Mouse (Mus musculus) thymus, postnatal 4 days (tissue): Measurements from ENCODE around the gene Ankrd33b.

ENCODE experiments used
- DNase-seq: peaks from one replicate; pipeline ENCODE4 v3.0.0; 2021

The Ankrd33b gene

DNA sequence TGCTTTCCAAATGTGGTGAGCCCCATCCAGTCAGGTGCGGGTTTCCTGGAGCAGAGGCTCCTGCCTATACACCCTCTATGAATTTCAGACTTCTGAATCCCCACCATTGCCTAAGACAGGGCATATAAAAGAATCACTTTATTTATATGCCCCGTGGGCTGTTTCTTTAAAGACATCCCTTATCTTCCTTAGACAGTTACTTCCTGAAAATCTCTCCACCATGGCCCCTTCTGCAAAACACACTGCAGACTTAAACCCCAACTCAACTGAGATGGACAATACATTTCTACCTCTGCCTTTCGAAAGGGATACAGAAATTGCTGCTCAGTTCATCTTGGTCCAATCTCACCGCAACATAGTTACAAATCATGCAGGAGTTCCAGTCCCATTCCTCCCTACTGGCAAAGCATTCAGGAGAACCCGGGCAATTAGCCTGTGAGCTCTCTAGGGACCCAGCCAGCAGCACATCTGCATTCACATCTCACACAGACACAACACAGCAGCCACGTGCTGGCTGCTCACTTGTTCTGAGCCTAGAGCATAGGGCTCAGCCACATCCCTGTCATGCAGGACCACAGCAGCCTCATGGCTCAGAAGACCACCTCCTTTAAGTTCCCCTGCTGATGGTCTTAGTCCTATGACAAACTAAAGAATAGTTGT lies 68.1 kb downstream of the Ankrd33b start:
- no peak for DNase-seq

DNA sequence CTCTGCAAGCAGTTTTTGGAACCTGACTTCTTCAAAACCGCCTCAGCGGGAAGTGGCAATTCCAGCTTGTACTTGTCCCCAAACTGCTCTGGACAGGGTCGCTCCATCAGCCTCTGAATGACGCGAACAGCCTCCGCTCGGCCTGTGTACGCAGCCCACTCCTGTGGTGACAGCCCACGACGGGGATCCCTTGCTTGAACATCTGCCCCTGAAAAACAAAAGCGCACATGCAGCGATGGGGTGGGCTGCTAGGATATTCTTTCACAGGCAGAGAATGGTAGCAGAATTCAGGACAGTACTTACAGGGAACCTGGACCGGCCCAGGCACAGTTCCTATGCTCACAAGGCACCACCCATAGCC lies 69.8 kb downstream of the Ankrd33b start:
- DNase-seq = no peak

DNA sequence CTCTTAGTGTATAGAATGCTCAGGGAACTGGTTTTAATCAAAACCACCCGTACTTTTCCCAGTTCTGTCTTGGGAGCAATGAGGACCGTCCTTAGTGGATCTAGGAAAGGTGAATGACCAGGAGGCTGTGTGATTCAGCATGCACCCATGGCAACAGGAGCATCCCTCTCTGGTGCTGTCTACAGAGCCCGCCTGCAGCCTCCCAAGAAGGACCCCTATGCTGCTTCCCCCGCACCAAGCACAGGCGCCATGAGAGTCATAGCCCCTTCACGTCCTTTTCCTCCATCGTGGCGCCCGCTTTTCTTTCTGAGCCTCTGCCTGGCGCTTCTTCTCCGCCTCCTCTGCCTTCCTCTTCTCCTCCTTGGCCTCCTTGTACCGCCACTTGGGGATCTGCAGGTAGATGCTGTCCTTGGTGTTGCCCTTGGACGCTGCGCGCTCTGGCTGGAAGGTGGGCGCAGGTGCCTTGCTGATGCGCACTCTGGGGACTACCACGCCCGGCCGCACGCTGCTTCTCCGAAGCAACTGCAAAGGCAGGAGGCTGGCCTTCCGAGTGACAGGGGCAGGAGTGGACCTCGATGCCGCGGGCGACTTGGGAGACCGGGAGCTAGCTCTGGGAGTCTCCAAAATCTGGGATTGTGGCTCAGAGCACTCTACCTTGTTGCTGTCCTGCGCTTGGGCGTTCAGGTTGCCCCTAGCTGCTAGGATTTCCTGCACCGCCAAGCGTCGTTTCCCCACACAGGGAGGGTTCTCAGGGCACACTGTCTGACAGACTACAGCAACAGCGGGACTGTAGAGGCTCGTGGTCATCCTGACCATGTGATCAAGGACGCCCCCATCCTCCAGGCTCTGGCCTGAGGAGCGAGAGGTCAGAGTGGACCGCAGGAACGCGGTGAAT lies 70.4 kb downstream of the Ankrd33b start:
- no peak for DNase-seq

DNA sequence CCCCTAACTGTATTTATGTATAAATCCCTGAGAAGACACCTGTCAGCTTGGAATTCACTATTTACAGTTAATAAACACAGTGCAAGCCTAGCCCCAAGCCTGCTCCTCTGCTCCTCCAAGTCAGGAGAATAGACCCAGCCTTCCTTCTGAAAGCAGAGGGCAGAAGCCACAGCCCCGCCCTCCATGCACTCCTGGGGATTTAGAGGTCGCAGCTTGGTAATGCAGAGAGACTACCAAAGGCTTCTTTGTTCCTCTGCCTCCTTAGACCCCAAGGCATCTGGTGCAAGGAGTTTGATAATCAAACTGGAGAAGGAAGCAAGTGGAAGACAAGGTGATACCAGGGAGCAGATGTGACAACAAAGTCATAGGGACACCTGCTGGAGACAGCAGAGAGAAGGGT lies 73.2 kb downstream of the Ankrd33b start:
- DNase-seq = no peak

DNA sequence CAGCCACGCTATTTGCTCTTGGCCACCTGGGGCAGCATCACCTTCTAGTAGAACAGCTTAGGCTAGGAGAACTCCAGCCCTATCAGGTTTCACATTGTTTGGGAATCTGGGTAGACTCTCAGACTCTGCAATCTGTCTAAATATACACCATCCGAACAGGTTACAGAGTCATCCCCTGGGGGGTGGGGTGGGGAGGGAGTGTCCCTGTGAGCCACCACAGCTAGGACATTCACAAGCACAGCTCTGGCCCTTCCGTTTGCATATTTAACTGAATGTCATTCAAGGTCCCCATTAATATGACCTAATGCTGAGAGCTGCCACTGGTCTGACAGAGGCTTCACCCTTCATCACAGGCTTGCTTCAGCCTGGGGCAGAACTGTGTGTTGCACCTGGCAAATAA lies 74.9 kb downstream of the Ankrd33b start:
- DNase-seq = no peak

DNA sequence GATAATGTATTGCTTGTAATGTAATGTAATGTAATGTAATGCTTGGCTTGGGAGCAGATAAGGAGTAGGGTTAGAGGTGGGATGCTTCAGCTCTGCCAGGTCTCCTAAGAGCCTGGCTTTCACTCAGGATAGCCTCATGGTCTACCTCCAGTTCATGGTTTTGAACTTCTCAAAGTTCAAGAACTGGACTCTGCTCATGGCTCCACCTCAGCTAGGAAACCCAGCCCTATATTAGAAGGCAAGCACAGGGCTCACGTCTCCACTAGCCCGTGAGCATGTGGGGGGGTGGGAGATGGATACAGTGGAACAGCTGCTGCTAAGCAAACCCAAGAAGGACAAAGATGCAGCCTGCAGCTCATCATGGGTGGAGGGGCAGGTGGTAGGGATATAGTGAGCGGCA lies 81.8 kb downstream of the Ankrd33b start:
- no peak for DNase-seq

DNA sequence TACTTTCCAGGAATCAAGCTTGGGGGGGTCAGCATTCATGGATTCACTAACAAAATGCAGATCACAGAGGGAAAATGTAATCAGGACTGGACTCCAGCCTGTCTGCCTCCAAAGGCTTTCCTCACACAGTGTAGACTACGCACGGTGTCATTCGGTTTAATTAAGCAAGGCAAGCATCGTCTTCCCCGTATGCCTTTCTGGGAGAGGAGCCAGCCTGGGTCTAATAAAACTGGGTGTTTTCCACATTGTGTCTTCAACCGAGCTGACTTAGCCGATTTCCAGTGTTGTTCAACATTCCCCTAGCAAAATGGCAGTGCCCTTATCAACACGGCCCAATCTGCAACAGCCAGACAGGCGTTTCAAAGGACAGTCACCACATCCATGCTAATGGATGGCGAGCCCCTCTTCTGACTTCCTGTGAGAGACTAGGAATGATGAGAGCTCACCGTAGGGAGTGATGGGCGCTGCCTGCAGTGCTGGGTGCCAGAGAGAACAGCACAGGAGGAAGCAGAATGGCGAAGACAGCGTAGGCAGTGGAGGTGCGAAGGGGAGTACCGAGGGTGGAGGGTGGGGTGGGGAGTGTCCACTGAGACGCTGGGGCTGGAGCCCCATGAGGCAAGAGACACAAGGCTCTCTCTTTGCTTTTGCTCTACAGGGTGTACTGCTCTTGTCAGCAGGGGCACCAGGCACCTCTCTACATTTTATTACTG lies 82.4 kb downstream of the Ankrd33b start:
- DNase-seq = no peak

DNA sequence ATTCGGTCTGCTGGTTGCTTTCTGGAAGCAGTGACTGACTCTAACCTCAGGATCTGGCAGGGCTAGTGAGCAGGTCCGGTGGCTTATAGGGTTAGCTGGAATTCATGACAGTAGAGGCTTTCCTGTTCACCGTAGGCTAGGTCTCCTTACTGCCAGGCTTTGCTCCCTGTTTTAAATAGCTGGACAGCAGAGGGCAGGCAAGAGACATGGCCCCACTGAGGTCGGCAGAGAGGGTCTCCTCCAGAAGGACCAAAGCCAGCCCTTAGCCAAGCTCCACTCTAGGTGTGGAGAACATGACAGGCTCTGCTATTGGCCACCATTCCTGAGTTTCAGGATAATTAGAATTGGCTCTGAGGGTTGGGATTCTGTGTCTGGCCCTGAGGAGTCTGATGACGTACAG lies 83.4 kb downstream of the Ankrd33b start:
- DNase-seq = no peak

DNA sequence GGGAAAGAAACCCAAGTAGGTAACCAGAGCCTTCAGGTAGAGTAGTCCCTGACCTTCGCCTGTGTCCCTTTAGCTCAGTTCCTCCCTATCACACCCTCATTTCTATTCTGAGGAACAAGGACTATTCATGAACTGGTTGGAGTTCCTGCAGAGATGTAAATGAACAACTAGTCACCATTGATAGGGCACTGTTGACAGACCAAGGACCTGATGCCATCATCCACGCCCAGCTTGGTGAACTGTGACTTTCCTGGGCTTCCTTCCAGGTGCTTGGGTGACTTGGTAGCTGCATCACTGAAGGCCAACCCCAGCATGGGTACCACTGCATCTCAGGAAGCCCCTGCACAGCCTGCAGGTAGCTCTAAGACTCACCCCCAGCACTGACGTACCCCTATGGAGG lies 85.2 kb downstream of the Ankrd33b start:
- no peak for DNase-seq

DNA sequence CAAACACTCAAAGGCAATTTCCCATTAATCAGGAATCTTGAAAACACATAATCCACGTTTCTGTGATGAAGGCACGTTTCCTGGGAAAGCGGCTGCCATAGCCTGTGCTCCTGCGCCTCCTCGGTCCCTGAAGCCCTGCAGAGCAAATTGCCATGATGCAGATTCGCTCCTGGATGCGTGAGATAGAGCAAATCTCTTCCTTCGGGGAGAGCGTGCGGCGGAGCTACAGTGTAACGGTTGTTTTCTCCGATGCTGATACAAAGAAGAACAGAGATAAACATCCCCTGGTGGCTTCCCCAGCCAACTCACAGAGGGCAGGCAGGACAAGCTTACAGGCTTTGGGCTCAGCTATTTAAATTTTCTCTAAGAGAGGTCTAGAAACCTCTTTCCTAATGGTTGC lies 85.7 kb downstream of the Ankrd33b start:
- DNase-seq = no peak

DNA sequence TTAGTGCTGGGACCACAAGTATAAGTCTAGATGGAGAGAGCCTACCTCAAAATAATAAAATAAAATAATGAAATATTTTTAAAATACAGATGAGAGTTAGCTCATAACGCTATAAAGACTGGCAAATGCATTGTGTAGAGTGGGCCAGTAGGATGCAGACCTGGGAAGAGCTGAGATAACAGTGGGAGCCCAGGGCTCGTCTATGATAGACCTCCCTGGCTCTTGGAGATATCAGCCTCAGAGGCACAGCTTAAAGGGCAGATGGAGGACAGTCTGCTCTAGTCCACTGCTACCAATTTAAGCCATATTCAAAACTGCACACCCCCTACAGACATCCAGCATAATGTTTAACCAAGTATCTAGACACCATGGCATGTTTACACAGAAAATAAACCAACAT lies 86.8 kb downstream of the Ankrd33b start:
- no peak for DNase-seq

DNA sequence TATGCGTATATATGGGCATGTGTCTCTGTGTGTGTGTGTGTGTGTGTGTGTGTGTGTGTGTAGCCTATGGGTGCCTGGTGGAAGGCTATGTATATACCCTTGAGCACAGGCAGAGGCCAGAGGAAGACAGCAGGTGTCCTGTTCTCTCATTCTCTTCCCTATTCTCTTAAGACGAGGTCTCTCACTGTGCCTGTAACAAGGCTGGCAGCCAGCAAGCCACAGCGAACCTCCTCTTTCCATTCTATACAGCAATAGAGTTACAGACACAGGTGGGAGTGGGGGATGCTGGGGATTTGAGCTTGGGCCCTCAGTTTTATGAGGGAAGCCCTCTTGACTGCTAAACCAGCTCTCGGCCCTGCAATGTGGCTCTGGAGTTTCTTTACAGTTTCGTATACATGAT lies 87.5 kb downstream of the Ankrd33b start:
- DNase-seq = no peak

DNA sequence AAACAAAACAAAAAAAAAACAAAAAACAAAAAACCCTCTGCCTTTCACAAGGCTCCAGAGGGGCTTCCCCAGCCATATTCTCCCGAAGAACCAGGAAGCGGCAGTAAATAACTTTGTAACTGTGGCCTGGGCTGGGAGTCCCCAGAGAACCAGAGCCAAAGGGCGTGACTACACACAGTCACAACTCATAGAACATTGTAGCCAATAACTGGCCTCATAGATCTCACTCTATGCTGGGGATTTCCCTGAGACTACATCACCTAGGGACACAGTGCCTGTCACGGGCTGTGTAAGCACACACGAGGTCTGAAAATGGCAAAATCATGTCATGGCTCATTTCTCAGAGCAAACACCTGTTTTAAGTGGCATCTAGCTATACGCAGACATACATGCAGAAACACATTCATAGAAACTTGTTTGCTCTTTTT lies 87.9 kb downstream of the Ankrd33b start:
- DNase-seq = no peak

DNA sequence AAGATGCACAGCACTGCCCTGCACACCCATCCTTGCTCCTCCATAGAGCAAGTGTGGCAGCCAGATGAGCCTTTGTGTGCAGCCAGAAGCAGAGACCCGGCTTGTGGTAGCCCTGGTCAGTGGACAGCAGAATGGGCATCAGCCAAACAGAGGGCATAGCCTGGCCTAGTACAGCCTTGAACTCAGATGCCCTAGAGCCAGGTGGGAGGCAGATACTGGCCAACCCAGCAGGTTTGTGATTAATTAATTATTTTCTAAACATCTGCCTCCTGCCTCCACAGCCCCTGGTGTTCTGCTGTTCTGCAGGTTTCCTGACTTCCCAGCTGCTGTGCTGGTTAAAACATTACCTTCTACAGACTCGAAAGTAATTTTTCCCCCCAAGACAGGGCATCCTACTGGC lies 88.4 kb downstream of the Ankrd33b start:
- no peak for DNase-seq

DNA sequence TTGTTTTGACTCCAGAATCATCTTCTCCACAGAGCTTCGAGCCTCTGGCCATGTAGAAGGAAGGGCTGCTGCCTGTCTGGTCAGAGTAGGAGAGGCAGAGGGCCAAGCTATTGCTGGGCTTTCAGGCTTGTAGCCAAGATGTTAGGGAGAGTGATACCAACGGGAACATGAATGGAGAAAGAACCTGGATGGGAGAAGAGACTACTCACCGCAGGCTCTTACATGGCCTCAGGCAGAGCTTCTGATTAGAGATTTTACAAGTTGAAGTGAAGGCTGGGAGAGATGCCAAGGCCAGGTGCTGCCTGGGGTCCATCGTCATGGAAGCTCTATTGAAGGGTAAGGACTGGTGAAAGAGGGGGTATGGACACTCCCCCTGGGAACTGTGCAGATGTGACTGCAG lies 89.4 kb downstream of the Ankrd33b start:
- DNase-seq = no peak

DNA sequence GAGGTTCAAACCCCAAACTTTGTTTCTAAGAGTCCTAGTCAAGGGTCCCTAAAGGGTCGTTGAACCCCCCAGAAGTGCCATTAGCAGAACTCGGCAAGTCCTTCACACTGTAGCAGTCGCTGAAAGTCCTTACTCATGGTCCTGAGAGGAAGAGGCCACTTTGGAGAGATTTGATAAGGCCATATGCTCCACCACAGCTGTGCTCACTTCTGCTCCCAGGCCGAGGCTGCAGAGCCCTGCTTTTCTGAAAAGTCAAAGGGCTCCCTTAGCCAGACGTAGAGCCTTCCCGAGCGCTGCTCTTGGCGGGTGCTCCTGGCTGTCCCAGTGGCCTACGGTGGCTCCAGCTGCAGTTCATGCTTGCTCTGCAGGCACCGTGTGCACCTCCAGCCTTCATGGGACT lies 94.0 kb downstream of the Ankrd33b start:
- DNase-seq = no peak

DNA sequence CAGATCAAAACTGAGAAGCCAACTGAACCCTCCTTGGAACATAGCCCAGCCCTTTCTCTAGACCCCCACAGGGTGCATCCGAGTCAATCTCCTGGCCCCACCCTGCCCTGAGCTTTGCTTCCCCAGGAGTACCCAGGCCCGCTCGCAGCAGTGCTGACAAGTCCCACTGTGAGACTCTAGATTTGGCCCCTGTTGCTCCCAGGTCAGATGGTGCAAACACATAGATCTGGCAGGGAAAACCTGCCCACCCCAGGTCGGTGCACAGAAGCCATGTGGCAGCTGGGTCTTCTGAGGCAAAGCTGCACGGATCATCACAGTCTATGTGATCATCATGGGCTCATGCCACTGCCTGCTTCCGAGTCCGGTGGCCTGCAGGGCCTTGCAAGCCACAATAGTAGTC lies 94.8 kb downstream of the Ankrd33b start:
- no peak for DNase-seq

DNA sequence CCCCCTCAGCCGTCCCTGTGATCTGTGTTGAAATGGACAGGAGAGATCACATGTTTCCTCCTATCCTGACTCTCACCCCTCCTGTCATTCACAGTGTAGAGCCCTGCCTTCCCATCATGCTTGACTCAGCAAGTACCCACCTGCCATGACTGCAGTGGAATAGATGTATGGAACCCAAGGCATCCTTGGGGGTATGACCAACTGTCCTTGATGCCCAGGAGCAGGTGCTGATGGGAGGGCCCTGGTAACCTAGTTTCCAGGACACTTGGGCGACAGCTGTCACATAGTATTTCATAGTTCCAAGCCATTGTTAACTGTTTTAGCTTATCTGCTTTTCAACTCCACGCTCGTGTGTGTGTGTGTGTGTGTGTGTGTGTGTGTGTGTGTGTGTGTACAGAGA lies 98.0 kb downstream of the Ankrd33b start:
- DNase-seq = no peak

DNA sequence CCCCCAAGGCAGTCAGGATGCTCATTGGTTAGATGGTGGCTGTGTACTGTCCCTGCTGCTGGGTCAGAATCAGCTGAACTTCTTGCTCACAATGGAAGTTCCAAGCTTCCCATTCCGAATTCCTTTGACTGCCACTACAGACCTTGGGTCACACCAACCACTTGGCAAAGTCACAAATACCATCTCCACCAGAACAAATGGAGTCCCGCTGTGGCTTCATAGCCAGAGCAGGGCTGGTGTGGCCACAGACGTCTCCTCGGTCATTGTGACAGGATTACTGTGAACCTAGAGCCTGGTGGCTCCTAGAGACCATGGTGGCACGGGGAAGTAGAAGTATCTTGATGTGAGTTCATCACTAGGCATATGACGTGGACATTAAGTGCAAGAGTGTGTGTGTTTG lies 99.4 kb downstream of the Ankrd33b start:
- DNase-seq = no peak

DNA sequence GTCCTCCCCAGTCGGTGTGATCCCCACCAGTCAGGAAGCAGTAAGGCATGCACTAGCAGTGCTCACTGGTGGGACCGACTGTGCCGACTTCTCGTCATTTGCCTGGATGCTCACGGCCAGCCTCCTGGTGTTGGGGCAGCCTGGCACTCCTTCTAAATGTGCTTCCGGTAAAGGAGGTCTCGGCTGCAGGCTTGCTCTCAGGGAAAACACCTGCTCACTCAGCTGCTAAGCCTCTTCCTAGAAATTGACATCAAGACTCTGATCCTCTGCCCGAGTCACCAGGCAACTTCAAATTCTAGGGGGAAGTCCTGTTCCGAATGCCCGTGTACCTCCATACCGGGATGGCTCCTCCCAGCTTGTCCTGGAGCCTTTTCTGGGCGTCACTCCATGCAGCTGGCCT lies 101.7 kb downstream of the Ankrd33b start:
- DNase-seq = no peak

DNA sequence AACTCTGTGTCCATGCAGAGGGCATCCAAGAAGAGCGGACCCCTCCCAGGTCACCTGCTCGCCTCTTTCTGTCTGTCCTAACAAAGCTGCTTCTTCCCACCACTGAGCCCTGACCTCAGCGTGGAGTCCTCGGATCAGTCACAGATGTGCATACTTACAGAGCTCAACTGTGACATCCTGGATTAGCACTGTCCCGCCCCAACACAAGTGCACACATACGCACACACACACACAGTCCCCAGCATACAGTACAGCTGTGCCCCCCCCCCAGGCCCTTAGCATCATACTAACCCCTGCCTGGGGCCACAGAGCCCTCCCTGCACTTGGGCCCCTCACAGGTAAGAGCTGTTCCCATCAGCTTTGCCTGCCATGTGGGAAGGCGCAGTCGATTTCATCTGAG lies 102.1 kb downstream of the Ankrd33b start:
- no peak for DNase-seq

DNA sequence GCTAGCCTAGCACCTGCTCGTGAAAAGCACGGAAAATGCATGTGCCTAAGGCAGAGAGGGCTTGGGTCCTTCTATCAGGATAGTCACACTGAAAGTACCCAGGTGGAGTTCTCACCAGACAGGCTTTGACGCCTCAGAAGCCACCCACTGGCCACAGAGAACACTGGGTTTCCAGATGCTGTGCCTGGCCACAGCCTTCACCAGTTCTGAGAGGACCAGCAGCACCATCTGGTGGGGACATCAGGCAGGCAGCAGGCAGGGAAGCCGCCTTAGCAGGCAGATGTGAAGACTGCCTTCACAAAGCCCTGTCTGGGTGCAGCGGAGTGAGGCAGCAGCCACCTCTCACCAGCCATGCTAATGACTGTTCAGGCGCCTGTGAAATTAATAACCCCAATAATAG lies 102.7 kb downstream of the Ankrd33b start:
- DNase-seq = peak; percentile 85

DNA sequence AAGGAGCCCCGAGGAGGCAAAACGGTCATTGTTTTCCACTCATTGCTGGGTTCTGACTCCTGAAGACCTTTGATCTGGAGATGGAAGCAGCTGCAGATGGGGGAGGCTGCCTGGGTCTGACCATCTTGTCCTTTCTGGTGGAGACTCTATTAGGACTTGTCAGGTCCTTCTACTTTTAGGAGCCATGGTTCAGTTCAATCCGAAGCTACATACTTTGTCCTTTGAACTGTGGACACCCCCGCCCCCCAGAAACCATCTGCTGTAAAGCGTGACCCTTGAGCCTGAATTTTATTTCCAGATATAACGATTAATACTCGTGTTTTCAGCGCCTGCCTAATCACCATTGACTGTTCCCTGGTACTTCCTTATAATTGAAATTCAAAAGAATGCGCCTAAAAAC lies 105.2 kb downstream of the Ankrd33b start:
- DNase-seq = no peak

DNA sequence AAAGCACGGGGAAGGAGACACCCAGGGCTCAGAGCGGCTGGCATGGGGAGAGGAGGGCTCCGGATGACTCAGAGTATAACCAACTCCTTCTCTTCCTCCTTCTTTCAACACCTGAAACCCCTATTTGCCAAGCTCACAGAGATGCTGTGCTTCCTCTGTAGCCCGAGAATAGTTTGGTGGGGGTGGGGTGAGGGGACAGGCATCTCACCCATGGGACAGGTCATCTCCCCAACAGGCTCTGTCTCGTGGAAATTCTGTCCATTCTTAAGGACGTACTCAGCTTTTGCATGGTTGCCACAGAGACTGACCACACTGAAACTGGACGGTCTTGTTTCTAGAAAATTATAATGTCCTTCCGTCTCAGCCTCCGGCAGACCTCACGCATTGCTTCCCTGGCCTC lies 106.4 kb downstream of the Ankrd33b start:
- DNase-seq = no peak
